Mouse (Mus musculus): ENCODE measurements around the gene Hs6st1.

Hs6st1 gene

DNA sequence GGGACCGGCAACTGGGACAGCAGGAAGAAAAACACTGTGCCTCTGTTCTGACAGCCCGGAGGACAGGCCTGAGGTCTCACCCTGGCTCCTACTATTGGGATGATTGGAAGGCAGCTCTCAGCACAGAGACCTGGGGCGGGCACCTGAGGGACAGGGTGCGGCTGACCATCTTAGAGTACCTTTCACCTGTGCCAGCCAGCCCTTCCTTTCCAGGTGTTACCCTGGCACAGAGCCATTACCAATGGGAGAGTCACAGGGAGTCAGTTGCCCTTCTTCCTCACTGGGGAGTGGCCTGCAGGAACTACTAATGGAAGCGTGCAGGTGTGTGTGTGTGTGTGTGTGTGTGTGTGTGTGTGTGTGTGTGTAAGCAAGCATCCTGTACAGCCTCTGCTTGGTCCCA, 15.4 kb downstream of the Hs6st1 start:
- DNase-seq (ENCODE audit: low read depth, low spot score), result no peak

DNA sequence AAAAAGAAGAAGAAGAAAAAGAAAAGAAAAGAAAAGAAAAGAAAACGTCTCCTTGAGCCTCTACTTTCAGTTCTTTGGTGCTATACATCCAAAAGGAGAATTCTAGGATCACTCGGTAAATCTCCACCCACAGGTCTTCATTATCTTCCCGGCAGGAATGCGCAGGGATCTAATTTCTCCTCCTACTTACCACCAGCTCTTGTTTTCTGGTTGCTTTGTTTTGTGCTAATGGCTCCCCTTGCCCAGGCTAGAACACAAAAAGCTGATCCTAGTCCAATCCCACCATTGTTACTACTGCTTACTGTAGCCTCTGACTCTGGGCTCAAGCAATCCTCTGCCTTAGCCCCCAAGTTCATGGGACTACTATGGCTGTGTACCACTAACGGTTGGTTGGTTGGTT, 16.9 kb downstream of the Hs6st1 start:
- DNase-seq (ENCODE audit: low read depth, low spot score), result no peak

DNA sequence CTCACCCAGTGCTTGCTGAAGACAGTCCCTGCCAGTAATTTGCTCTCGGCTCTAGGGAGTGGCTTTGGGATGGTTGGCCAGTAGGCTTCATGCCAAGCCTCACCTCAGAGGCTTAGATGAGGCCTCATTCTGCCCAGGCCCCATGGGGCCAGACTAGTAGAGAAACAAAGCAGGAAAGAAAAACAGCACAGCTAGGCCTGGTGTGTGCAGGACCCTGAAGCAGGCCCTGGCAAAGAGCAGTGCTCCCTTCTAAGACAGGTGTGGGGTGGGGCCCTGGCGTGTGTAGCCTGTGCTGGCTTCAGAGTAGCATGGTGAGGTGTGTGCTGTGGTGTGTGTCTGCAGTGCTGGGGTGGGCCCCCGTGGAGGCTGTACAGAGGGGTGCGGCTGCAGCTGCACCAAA, 20.2 kb downstream of the Hs6st1 start:
- DNase-seq (ENCODE audit: low read depth, low spot score), result no peak

DNA sequence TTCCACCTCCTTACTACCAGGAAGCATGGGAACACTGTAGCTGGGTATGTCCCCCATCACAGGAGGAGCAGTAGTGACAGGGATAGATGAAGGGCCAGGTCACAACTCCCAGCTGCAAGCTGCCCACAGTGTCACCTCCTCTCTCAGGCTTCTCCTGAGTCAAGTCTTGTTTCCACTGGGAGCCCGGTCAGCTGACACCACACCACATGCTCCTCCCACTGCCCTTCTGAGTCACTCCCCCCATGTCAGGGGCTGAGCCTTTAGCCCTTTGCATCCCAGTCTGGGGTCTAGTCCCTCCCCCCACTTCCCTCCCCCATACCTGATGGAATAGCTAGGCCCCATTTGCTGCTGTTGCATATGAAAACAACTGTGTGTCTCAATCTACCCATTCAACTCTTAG, 21.3 kb downstream of the Hs6st1 start:
- peak; percentile 77 for DNase-seq (ENCODE audit: low read depth, low spot score)

DNA sequence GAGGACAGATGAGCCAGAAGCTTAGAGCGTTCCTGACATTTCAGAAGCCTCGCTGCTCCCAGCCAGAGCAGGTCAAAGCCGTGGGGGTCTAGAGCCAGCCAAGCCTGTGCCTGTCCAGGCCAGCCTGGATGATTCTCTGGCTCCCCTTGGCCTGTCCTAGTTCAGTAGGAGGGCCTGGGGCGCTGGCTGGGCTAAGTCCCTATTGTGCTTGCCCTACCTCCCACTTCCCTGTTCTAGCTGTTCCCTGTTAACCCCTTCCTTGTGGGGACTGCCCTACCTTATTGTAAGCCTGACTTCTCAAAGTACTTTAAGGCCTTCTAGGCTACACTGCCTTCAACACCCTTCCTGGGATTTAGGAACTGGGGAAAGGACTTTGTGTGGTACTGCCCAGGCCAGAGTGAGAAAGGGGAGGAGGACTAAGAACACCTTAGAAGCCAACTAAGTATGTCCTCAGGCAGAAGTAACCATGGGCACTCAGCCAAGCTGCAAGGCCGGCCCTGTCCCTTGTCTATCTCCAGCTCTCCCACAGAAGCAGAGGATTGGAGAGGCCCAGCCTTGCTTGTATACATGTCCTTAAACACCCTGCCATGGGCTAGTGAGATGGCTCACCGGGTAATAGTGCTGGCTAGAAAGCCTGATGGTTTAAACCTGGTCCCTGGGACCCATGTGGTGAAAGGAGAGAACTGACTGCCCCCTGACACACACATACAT, 22.0 kb downstream of the Hs6st1 start:
- no peak for DNase-seq (ENCODE audit: low read depth, low spot score)

DNA sequence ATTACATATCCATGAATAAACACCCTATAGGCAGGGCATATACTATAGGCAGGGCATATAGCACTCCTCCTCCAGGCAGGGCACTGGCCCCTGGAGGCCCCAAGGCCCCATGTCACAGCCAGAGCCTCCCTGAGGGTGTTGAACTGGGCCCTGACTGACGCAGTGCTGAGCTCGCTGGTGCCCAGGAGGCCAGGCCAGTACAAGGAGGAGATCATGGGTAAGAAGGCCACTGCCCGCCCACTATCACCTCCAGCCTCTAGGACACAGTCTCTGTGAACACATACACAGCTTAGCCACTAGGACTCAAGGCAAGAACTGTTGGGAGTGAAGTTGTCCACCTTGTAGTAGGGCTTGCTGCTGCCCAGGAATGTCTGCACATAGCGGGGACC, 22.5 kb downstream of the Hs6st1 start:
- DNase-seq (ENCODE audit: low read depth, low spot score), result no peak

DNA sequence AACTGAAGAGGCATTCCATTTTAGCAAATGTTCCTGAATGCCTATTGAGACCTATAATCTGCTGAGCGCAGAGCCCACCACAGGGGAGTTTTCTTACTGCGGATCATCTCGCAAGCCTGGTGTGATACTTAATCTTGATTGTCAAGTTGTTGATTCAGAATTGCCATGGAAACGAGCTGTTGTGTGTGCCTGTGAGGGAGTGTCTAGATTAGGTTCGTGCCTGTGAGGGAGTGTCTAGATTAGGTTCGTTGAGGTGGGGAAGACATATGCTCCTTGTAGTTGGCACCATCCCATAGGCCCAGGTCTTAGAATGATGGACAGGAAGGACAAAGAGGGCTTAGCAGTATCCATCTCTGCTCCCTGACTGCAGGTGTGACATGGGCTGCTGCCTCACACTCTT, 23.0 kb downstream of the Hs6st1 start:
- no peak for DNase-seq (ENCODE audit: low read depth, low spot score)

DNA sequence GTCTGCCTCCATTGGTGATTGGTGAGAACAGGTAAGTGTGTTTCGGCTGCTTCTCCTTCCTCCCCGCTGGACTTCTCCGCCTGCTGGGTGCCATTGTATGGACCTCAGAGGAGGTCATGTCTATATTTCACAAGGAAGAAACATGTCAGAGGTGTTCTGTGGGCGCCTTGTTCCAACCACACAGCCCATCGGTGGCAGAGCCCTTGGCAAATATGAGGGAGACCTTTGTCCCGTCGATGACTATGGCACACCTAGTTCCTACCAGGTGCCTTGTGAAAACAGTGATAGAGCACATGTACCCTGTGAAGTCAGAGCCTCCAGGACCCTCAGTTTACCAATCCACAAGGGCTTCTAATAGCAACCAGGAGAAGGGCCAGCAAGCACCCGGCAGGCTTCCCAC, 25.5 kb downstream of the Hs6st1 start:
- no peak for DNase-seq (ENCODE audit: low read depth, low spot score)

DNA sequence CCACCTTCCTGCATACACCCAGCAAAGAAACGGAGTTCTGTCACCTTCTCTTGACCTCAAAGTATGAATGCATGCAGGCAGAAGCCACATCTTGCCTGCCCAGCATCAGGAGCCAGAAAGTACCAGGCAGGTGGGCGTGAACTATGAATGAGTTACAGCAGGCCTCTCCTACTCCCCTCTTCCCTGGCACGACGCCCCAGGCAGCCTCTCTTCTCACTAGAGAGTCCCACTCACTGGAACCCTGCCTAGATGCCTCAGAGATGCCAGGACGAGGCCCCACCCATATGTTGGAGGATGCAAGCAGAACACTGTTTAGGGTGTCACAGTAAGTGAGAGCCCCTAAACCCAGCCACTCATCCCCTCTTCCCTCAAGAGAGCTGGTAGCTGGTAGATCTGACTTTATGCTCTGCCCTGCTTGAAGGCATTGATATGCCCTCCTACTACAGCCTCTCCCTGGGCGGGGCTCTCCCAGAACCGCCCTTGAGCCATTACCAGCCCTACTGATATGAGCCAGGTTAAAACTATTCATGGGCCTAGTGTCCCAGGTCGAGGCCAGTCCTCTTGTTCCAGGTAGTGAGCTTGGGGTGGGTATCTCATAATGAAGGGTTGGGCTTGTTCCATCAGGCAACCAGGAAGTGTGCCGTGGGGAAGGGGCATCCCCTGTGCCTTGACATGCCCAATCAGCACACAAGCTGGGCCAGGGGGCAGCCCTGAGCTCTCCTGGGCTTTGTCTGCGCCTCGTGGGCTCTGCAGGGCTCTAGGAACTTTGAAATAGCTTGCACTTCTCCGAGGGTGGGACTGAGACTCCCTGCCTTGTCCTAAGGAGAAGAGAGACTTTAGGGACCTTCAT, 27.4 kb downstream of the Hs6st1 start:
- no peak for DNase-seq (ENCODE audit: low read depth, low spot score)

DNA sequence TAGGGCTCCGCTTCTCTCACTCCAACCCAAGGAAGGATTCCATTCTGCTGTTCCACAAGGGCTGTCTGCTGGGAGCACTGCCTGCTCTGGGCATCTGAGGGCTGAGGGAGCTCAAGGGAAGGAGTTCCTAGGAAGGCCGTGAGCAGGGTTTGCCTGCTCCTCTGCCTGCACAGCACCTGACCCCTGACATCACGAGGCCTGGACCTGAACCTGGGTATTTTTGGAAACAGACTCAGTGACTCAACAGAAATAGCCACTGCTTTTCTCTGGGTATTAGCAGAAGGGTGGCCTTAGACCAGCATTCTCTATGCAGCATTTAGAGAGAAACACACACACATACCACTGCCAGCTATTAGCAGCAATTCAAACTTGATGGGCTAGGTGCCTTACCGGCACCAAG, 30.2 kb downstream of the Hs6st1 start:
- no peak for DNase-seq (ENCODE audit: low read depth, low spot score)

DNA sequence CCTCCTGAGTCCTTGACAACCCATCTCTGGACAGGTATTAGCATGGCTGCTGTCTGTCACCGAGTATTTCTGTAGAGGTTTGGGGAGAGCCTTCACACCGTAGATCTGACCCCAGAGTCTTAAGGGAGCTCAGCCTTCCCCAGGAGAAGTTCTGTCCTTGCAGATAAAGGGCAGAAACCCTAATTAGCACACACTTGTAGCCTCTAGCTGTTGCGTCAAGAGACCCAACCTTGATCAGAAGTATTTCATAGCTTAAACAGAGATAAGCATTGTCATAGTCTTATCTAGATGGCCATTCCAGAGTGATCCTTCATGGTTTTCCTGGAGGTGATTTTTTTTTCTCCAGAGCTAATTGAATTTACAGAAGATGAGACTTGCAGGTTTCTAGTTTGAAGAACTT, 32.2 kb downstream of the Hs6st1 start:
- no peak for DNase-seq (ENCODE audit: low read depth, low spot score)

DNA sequence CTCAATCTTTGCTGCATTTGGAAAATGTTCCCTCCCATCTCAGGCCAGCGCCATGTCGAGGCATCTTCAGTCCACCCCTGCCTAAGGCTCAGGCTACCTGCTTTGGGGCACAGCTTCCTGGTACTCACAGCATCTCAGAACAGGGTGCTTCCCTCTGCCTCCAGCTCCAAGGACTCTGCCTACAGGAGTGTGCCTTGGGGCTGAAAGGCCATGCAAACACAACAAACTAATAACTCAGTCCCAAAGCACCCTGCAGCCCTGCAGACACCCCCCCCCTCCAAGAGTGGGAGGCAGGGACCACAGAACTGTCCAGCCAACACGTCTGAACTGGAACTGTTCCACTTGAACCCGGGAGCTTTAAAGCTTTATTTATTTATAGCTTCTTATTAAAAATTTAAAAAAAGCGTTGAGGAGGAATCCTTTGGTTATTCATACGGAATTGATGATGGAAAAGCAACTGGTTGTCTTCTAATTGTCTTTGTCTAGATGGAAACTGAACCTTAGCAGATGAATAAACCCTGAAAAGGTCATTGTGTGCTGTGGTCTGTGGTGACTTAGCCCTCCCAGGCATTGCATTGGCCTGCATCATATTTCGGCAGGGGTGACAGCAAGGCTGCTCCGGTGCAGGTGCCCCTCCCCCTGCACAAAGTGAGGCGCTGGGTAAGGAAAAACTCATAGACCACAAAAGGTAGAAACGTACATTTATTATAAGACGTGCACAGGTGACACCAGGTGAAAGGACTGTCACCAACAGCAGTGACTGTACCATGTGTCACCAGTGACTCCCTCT, 37.9 kb downstream of the Hs6st1 start:
- no peak for DNase-seq (ENCODE audit: low read depth, low spot score)

DNA sequence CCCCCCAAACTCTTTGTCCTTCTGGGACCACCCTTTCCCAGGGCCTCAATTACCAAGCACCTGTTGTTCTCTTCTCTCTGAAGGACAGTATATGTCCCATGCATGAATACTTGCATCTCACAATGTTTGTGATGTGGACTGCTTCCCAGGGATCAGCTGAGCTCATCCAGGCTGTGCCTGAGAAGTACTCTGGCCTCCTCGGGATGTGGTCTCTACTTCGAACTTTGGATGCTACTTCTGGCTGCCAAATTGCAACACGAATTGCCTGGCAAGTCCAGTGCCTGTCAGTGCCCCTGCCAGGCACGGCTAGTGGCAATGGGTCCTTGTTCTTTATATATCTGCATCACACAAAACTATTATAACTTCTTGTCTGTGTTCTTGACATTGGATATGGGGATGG, 41.8 kb downstream of the Hs6st1 start:
- DNase-seq (ENCODE audit: low read depth, low spot score), result no peak

DNA sequence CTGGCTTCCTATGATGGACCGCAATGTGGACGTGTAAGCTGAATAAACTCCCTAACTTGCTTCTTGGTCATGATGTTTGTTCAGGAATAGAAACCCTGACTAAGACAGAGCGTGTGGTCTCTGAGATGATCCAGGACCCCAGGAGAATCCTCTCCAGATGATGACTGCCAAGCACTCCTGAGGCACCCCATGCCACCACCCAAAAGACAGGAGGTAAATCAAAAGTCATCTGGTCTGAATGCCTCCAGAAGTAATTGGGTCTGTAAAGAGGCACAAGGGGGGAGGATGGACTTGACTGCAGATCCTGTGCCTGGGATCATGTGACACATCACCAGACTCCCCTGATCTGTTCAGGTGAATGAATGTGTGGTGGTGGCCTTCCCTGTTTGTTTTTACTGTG, 44.5 kb downstream of the Hs6st1 start:
- DNase-seq (ENCODE audit: low read depth, low spot score), result no peak

DNA sequence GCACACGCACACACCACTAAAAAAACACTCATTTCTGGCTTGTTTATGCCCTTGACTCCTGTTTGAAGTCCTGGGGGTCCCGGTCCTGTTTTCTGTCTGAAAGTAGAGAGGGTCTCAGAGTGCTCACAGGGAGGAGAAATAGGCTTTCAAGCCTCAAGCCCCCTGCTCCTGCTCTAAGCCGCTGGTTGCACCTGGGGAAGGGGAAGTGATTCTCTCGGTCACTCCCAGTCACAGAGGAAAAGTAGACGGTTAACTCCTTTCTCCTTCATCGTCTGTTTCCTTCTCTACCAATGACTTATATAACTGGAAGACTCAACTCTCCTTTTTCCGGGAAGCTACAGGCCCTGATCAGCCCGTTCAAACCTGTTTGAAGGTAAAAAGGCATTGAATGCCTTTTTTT, 45.5 kb downstream of the Hs6st1 start:
- no peak for DNase-seq (ENCODE audit: low read depth, low spot score)

DNA sequence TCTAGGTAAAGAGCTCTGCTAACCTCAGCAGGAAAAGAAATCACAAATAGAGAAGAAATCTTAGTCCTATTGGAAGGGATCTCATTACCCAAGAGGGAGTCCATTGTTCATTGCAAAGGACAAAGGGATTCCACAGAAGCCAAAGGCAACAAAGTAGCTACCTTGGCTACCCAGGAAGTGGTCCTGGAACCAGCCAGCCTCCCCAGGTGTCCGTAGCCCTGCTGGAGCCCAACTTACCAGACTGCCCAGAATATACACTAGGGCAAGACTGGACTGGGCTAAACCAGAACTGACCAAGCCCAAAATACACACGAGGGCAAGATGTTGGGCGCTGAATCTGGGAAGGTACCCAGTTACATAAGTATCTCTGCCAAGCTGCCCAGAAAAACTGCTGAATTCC, 46.6 kb downstream of the Hs6st1 start:
- DNase-seq (ENCODE audit: low read depth, low spot score), result no peak

DNA sequence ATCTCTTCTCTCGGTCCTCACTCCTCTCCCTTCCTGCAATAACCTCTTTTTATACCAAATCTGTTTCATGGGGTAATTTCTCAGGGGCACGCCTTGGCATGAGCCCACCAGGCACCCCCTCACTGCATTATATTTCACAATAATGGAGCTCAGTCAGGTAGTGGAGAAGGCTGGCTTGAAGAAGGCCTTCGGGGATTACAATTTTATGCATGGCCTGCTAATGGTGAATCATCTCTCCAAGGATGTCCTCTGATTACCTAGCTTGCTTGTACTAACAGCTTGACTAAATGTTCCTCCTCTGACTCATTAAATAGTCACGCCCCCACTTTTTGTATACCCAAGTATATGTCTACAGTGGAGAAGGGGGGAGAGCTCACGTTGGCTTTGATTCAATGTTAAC, 48.3 kb downstream of the Hs6st1 start:
- DNase-seq (ENCODE audit: low read depth, low spot score), result no peak

DNA sequence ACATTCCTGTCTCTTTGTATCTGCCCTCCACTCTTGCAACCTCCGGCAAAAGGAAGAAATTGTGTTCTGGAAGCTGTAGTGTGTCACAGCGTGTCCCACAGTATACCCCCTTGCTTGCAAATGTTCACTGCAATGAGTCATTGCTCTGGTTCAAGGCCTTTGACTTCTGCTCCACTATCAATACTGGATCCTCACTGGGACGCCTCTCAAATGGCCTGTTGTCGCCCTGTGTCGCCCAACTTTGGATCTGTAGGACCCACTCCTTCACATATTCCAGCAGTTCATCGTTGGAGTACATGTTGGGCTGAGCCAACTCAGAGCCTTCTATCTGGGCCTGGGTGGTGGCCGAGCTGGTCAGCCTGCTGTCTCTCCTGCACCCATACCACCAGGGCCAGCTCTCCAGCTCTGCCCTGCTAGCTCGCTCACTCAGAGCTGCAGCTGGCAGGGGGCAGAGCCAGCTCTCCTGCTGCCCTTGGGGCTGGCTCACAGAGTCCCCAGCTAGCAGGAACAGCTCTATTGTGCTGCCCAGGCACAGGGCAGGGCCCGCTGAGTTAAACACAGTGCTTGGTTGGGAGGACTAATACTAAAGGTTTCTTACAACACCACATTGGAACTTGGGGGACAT, 50.0 kb downstream of the Hs6st1 start:
- no peak for DNase-seq (ENCODE audit: low read depth, low spot score)

DNA sequence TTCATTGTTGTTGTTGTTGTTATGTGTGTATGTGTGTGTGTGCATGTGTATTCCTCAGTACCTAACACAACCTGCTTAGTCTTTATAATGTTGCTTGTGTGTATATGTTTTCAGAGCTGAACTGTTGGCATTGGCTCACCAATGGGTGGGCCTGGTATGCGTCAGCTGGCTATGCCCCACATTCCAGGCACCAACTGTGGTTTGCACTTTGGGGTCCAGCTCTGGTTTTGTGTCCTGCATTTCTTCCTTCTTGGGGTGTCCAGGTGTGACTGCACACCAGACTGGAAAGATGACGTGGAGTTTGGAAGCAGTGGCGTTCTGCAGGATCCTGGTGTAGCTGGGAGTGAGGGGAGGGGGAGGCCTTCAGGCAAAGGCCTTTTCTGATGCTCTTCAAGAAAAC, 50.8 kb downstream of the Hs6st1 start:
- DNase-seq (ENCODE audit: low read depth, low spot score), result no peak

DNA sequence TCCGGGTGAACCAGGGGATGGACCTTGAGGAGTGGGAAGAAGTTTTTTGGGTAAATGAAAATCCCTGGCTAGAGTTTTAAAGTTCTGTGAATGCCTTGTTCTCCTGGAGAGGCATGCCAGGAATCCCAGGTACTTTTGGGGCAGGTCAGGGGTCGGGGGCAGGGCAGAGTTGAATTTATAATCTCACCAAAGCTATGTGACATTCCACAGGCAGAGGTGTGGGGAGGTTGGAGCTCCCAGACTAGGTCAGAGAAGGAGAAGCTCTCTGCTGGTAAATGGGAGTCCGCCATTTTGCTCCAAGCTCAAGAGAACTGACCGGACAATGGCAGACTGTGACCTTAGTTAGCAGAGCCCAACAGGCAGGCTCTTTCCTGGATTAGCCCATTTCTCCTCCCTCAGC, 51.2 kb downstream of the Hs6st1 start:
- no peak for DNase-seq (ENCODE audit: low read depth, low spot score)

DNA sequence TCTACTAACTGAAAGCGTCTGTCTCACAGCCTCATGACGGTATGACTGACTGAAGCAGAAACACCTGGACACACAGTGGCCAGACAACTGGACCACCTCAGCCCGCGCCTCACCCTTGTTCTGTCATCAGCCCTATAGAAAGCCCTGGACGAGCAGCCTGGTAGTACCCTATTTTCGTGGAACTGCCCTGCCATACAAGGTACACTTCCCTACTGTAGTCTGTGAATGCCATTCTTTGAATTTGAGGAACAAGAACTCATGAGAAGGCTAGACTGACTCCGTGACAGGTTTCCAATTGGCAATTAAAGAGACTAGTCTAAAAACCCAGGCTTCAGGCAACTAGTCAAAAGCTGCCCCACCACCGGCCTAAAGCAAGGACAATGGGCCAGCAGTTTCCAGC, 53.0 kb downstream of the Hs6st1 start:
- DNase-seq (ENCODE audit: low read depth, low spot score), result no peak

DNA sequence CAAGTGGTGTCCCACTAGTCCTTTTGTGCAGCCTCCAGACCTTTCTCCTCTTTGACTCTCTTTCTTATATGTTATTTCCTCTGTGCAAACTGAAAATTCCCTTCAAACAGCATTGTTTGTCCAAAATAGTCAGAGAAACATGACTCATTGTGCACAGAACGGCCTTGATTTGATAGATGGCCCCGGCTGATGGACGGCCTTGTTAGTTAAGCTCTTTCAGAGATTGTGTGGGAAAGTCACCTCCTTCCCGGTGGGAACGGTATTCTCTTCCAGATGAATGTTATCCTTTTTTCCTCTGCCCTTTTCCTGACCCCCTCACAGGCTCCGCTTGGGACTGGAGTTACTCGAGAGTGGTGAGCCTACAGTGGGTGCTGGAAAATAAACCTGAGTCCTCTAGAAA, 56.9 kb downstream of the Hs6st1 start:
- DNase-seq (ENCODE audit: low read depth, low spot score), result no peak

Measured in ES-CJ7 (cell line).